Mouse (Mus musculus): ENCODE measurements around the gene Chchd4. TPM values are rescaled to one million over a fixed set of nuclear protein-coding genes. Genes with fewer than 3 reads are reported as not detected.
A peak's percentile ranks its signal among the peaks of the same experiment; 100 is the strongest.
"Not testable (repeated sequence)": the region's sequence is repeated elsewhere in the genome, so short reads cannot be mapped to it uniquely, and the experiment has no call there.

The Chchd4 gene
- polyA plus RNA-seq, 1 experiment, result 16.0 TPM

DNA sequence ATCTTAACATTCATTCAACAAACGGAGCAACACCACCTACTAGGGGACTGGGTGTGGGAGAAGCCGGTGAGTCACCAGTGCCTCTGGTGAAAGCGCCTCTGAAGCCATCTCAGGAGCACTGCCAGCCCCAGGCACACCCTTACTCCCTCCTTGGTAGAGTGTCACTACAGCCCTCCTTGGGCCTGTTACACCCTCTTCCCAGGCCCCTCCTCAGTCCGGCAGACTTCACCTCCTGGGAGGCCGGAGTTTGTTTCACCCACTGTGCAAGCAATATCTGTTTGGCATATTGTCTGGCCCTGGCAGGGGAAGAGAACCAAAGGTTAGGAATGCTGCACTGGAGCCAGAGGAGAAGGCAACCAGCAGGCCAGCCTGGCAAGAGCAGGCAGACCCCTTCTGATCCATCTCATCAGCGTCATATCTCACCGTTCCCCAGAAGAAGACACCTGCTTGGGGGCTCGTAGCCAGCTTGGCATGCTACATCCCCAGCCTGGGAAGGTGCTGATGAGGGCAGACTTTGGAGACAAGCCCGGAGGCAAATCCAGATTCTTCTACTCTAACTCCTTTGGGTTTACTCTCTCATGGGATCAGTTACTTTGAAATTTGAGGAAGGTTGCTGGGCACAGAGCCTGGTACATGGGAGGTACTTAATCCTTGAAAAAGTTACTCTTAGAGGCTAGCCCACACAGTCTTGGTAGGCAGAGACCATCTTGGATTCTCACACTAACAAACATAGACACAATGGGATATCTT, 1.3 kb upstream of the Chchd4 start:
- DNase-seq, result peak; percentile 25
- no peak for TF ChIP-seq POLR2A (IDR thresholded peaks at IDR 0.05; ENCODE audit: low read depth, low read length)
- TF ChIP-seq CTCF (conservative IDR thresholded peaks at IDR 0.05; ENCODE audit: insufficient read depth, insufficient read length, low read depth, low read length), result no peak
- Histone ChIP-seq H3K27ac (ENCODE audit: insufficient read depth, low read depth, low read length) (no peak overlapping the region), H3K4me1 (ENCODE audit: control insufficient read depth, insufficient read depth, low read length) (peaks cover 8% of the 10 kb centered on the region; the same call in 1 of the 2 replicates), H3K27me3 (replicated peaks; ENCODE audit: control insufficient read depth, insufficient read depth, low read length) (no peaks in the 10 kb centered on the region), H3K36me3 (ENCODE audit: control insufficient read depth, insufficient read depth, low read length) (no peaks in the 10 kb centered on the region; the same call in 1 of the 2 replicates), H3K4me3 (ENCODE audit: insufficient read depth, low read depth, low read length) (peak overlapping the region; percentile 71)
- 46% methylated on average over 9 of the region's 9 CpGs for WGBS

DNA sequence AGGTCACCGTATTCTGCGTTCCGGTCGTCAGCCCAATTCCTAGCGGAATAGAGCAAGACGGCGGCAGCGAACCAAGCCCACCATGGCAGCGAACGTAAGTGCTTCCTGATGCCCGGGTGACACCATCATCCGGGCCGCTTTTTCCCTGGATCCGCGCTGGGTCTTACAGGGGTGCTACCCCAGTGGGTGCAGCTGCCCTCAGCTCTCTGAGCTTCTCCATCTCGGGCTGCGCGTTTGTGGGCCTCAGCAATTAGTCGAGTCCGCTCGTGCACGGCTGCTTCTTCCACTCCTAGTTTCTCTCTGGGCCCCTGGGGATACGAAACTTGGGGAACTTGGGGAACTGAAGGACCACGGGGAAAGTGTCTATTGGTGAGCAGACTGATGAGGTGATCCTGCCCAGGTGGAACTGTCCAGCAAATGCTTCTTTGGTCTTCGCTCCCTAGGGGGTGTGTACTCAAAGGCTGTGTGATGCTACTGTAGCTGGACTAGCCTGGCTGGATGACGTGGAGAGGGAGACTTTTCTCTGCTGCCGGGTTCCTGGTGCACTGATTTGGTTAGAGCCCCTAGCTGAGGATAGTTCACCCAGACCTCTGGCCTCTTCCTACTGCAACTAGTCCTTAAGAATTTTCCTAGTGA, 577 bp upstream of the Chchd4 start:
- H3K4me3 ChIP-seq (ENCODE audit: insufficient read depth, low read depth, low read length), result peak overlapping the region; percentile 71
- 1% methylated on average over 27 of the region's 27 CpGs for WGBS
- no peaks in the 10 kb centered on the region; the same call in 1 of the 2 replicates for H3K36me3 ChIP-seq (ENCODE audit: control insufficient read depth, insufficient read depth, low read length)
- TF ChIP-seq CTCF (conservative IDR thresholded peaks at IDR 0.05; ENCODE audit: insufficient read depth, insufficient read length, low read depth, low read length), result no peak
- TF ChIP-seq POLR2A (IDR thresholded peaks at IDR 0.05; ENCODE audit: low read depth, low read length), result no peak
- no peak overlapping the region for H3K27ac ChIP-seq (ENCODE audit: insufficient read depth, low read depth, low read length)
- no peaks in the 10 kb centered on the region for H3K27me3 ChIP-seq (replicated peaks; ENCODE audit: control insufficient read depth, insufficient read depth, low read length)
- H3K4me1 ChIP-seq (ENCODE audit: control insufficient read depth, insufficient read depth, low read length), result peaks cover 8% of the 10 kb centered on the region; the same call in 1 of the 2 replicates
- DNase-seq, result no peak

DNA sequence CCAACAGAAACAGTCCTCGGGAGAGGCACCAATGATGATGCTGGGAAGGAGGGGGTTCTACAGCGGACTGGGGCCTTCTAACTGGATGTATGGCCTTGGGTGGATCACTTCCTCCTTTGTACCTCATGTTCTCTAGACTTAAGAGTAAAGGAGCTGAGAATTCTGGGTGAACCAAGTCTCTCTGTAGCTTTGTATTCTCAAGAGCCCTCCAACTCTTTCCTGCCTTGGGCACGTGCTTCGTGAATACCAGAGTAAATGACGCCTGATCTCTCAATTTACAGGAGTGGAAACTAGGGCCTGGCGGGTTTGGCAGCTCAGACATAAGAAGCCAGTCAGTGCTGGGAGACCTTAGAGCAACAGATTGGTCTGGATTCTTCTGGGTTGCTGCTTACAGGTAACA, 1.0 kb downstream of the Chchd4 start:
- WGBS, result 32% methylated on average over 6 of the region's 6 CpGs
- Histone ChIP-seq H3K27me3 (replicated peaks; ENCODE audit: control insufficient read depth, insufficient read depth, low read length) (no peaks in the 10 kb centered on the region), H3K4me1 (ENCODE audit: control insufficient read depth, insufficient read depth, low read length) (peaks cover 8% of the 10 kb centered on the region; the same call in 1 of the 2 replicates), H3K4me3 (ENCODE audit: insufficient read depth, low read depth, low read length) (peak overlapping the region; percentile 67), H3K27ac (ENCODE audit: insufficient read depth, low read depth, low read length) (peak overlapping the region; percentile 58; the same call in 1 of the 2 replicates), H3K36me3 (ENCODE audit: control insufficient read depth, insufficient read depth, low read length) (no peaks in the 10 kb centered on the region)
- TF ChIP-seq POLR2A (IDR thresholded peaks at IDR 0.05; ENCODE audit: low read depth, low read length), result no peak
- peak; percentile 12 for DNase-seq

DNA sequence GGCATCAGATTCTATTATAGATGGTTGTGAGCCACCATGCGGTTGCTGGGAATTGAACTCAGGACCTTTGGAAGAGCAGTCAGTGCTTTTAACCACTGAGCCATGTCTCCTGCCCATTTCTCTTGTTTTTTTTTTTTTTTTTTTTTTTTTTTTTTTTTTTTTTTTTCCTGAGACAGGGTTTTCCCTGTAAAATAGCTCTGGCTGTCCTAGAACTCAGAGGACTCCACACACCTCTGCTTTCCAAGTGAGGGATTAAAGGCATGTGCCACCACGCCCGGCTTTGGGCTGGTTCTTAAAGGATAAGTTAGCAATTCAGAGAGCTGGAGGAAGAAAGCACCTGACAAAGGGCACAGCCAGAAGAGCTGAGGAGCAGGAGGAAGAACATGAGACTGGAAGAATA, 1.9 kb downstream of the Chchd4 start:
- WGBS, result 84% methylated on average over 3 of the region's 3 CpGs
- H3K36me3 ChIP-seq (ENCODE audit: control insufficient read depth, insufficient read depth, low read length); H3K27me3 ChIP-seq (replicated peaks; ENCODE audit: control insufficient read depth, insufficient read depth, low read length); DNase-seq; H3K4me3 ChIP-seq (ENCODE audit: insufficient read depth, low read depth, low read length); H3K27ac ChIP-seq (ENCODE audit: insufficient read depth, low read depth, low read length); H3K4me1 ChIP-seq (ENCODE audit: control insufficient read depth, insufficient read depth, low read length): not testable (repeated sequence)

DNA sequence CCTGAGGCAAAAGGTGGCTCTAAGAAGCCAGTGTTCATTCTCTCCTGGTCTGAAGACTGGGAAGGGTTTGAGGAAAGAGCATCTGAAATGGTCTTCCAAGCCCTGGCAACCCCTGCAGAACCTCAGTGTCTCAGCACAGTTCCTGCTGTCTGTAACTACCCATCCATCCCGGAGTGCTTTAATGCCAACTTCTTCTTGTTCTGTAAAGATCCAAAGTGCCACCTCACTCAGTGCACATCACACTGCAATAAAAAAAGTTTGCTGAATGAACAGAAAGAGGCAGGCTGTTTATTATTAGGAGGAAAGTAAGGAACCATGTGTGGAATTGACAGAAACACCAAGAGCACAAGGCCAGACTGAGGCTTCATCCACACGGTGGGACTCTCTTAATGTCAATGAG, 2.6 kb downstream of the Chchd4 start:
- TF ChIP-seq POLR2A (IDR thresholded peaks at IDR 0.05; ENCODE audit: low read depth, low read length), result no peak
- no peak for TF ChIP-seq CTCF (conservative IDR thresholded peaks at IDR 0.05; ENCODE audit: insufficient read depth, insufficient read length, low read depth, low read length)
- Histone ChIP-seq H3K36me3 (ENCODE audit: control insufficient read depth, insufficient read depth, low read length) (0 out of 2 replicates have a peak, but pooled peaks cover 1% of the 10 kb centered on the region), H3K4me3 (ENCODE audit: insufficient read depth, low read depth, low read length) (no peak overlapping the region), H3K4me1 (ENCODE audit: control insufficient read depth, insufficient read depth, low read length) (peaks cover 11% of the 10 kb centered on the region; the same call in 1 of the 2 replicates), H3K27me3 (replicated peaks; ENCODE audit: control insufficient read depth, insufficient read depth, low read length) (no peaks in the 10 kb centered on the region), H3K27ac (ENCODE audit: insufficient read depth, low read depth, low read length) (no peak overlapping the region)
- WGBS, result 76% methylated on average over 2 of the region's 2 CpGs
- DNase-seq, result no peak

DNA sequence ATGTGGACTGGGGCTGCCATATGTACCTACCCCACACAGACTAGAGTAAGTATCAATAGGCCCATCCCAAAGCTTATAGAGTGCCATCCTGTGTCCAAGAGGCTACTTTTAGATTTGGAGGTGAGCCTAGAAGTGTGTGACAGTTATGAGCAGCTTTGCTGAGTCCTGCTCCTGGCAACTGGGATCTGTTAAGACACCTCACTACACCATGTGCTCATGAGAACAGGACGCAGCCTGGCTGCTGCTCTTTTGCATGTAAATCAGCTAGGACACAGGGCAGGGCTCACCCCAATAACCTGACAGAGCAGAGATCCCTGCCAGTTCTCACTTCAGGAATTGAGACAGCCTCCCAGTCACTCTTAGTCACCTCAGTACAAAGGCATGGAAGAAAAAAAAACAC, 6.2 kb downstream of the Chchd4 start:
- 78% methylated on average over 1 of the region's 1 CpGs for WGBS
- H3K27me3 ChIP-seq (replicated peaks; ENCODE audit: control insufficient read depth, insufficient read depth, low read length), result no peaks in the 10 kb centered on the region
- H3K4me3 ChIP-seq (ENCODE audit: insufficient read depth, low read depth, low read length), result no peak overlapping the region
- TF ChIP-seq POLR2A (IDR thresholded peaks at IDR 0.05; ENCODE audit: low read depth, low read length), result no peak
- no peak for TF ChIP-seq CTCF (conservative IDR thresholded peaks at IDR 0.05; ENCODE audit: insufficient read depth, insufficient read length, low read depth, low read length)
- no peak for DNase-seq
- peaks cover 5% of the 10 kb centered on the region; the same call in 1 of the 2 replicates for H3K4me1 ChIP-seq (ENCODE audit: control insufficient read depth, insufficient read depth, low read length)
- H3K36me3 ChIP-seq (ENCODE audit: control insufficient read depth, insufficient read depth, low read length), result peaks cover 6% of the 10 kb centered on the region; the same call in 1 of the 2 replicates
- no peak overlapping the region for H3K27ac ChIP-seq (ENCODE audit: insufficient read depth, low read depth, low read length)

DNA sequence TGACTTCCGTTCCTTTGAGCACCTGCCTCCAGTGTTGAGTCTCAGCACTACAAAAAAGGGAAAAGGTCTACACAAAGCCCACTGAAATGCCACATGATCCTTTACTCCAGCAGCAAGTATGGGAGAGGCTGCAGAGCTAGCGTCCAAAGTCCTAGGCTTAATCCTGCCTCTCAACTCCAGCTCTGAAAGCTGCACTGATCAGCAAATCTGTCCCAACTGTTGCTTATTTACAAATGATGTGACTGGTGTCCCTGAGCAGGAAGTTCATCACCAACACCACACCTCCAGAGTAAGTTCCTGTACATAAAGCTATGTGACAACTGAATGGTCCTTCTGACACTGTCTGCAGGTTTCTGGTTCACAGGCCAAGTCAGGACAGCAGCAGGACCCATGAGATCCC, 7.6 kb downstream of the Chchd4 start:
- peak; percentile 79 for DNase-seq
- 60% methylated on average over 2 of the region's 2 CpGs for WGBS
- H3K27ac ChIP-seq (ENCODE audit: insufficient read depth, low read depth, low read length), result peak overlapping the region; percentile 7; the same call in 1 of the 2 replicates

More for the DNA sequence above, 7.6 kb downstream of the Chchd4 start:
- H3K4me3 ChIP-seq (ENCODE audit: insufficient read depth, low read depth, low read length), result no peak overlapping the region
- TF ChIP-seq CTCF (conservative IDR thresholded peaks at IDR 0.05; ENCODE audit: insufficient read depth, insufficient read length, low read depth, low read length) (no peak), POLR2A (IDR thresholded peaks at IDR 0.05; ENCODE audit: low read depth, low read length) (no peak)
- no peaks in the 10 kb centered on the region for H3K27me3 ChIP-seq (replicated peaks; ENCODE audit: control insufficient read depth, insufficient read depth, low read length)
- H3K4me1 ChIP-seq (ENCODE audit: control insufficient read depth, insufficient read depth, low read length), result peaks cover 3% of the 10 kb centered on the region; the same call in 1 of the 2 replicates
- peaks cover 6% of the 10 kb centered on the region; the same call in 1 of the 2 replicates for H3K36me3 ChIP-seq (ENCODE audit: control insufficient read depth, insufficient read depth, low read length)
